Mouse (Mus musculus): ENCODE measurements around the gene Arvcf. TPM values are rescaled to one million over a fixed set of nuclear protein-coding genes. Genes with fewer than 3 reads are reported as not detected.

The Arvcf gene
- polyA plus RNA-seq, 2 experiments = 6.4 to 7.4 TPM

GRCm38 (mm10) chr16:18409776-18410175, 61.8 kb downstream of the Arvcf start:
- DNase-seq (ENCODE audit: low read depth in 3 of 3, low spot score in 3 of 3) (no peak), ATAC-seq (ENCODE audit: insufficient read depth) (no peak)
- Histone ChIP-seq H3K27ac (no peak overlapping the region), H3K36me3 (replicated peaks; ENCODE audit: control insufficient read depth, insufficient read depth, low read depth) (peaks cover 51% of the 10 kb centered on the region), H3K9ac (replicated peaks) (no peak overlapping the region), H3K4me3 (ENCODE audit: insufficient read depth in 1 of 2, low read depth in 2 of 2, low read length in 2 of 2) (no peak overlapping the region), H3K4me2 (ENCODE audit: low read depth) (no peak overlapping the region), H3K9me3 (ENCODE audit: control insufficient read depth, low read length) (no peaks in the 10 kb centered on the region), H3K27me3 (ENCODE audit: control insufficient read depth, insufficient read depth, low read length) (no peaks in the 10 kb centered on the region), H3K4me1 (replicated peaks; ENCODE audit: control insufficient read depth in 2 of 2, insufficient read depth in 2 of 2, low read length in 1 of 2) (0 out of 4 replicates have a peak, but pooled peaks cover 0 to 3% of the 10 kb centered on the region in 2 experiments)
- WGBS (ENCODE audit: insufficient replicate concordance) = 85% methylated on average over 4 of the region's 4 CpGs
- TF ChIP-seq EP300 (IDR thresholded peaks at IDR 0.05; ENCODE audit: low read depth) = no peak
- no peak for TF ChIP-seq CTCF (IDR thresholded peaks at IDR 0.05; ENCODE audit: low read depth)

GRCm38 (mm10) chr16:18410418-18410817, 62.4 kb downstream of the Arvcf start:
- DNase-seq (ENCODE audit: low read depth in 3 of 3, low spot score in 3 of 3) = no peak
- TF ChIP-seq CTCF (IDR thresholded peaks at IDR 0.05; ENCODE audit: low read depth) (no peak), EP300 (IDR thresholded peaks at IDR 0.05; ENCODE audit: low read depth) (no peak)
- ATAC-seq (ENCODE audit: insufficient read depth) = no peak
- H3K36me3 ChIP-seq (replicated peaks; ENCODE audit: control insufficient read depth, insufficient read depth, low read depth) = peaks cover 53% of the 10 kb centered on the region
- no peak overlapping the region for H3K9ac ChIP-seq (replicated peaks)
- H3K4me1 ChIP-seq (replicated peaks; ENCODE audit: control insufficient read depth in 2 of 2, insufficient read depth in 2 of 2, low read length in 1 of 2) = 0 out of 4 replicates have a peak, but pooled peaks cover 0 to 3% of the 10 kb centered on the region in 2 experiments
- H3K4me2 ChIP-seq (ENCODE audit: low read depth) = no peak overlapping the region
- no peak overlapping the region for H3K27ac ChIP-seq
- no peaks in the 10 kb centered on the region for H3K27me3 ChIP-seq (ENCODE audit: control insufficient read depth, insufficient read depth, low read length)
- H3K9me3 ChIP-seq (ENCODE audit: control insufficient read depth, low read length) = no peaks in the 10 kb centered on the region
- no peak overlapping the region for H3K4me3 ChIP-seq (ENCODE audit: insufficient read depth in 1 of 2, low read depth in 2 of 2, low read length in 2 of 2)
- WGBS (ENCODE audit: insufficient replicate concordance) = 84% methylated on average over 5 of the region's 5 CpGs

- Histone ChIP-seq H3K27me3 (ENCODE audit: control insufficient read depth, insufficient read depth, low read length) (no peaks in the 10 kb centered on the region), H3K36me3 (replicated peaks; ENCODE audit: control insufficient read depth, insufficient read depth, low read depth) (peaks cover 58% of the 10 kb centered on the region), H3K27ac (no peak overlapping the region), H3K9me3 (ENCODE audit: control insufficient read depth, low read length) (no peaks in the 10 kb centered on the region), H3K4me2 (ENCODE audit: low read depth) (no peak overlapping the region), H3K9ac (replicated peaks) (no peak overlapping the region), H3K4me1 (replicated peaks; ENCODE audit: control insufficient read depth in 2 of 2, insufficient read depth in 2 of 2, low read length in 1 of 2) (peaks cover 0 to 2% of the 10 kb centered on the region in 2 experiments; a peak in 1 of 4 replicates), H3K4me3 (ENCODE audit: insufficient read depth in 1 of 2, low read depth in 2 of 2, low read length in 2 of 2) (no peak overlapping the region)
- ATAC-seq (ENCODE audit: insufficient read depth) = no peak
- no peak for TF ChIP-seq EP300 (IDR thresholded peaks at IDR 0.05; ENCODE audit: low read depth)
- TF ChIP-seq CTCF (IDR thresholded peaks at IDR 0.05; ENCODE audit: low read depth) = no peak
- no peak for DNase-seq (ENCODE audit: low read depth in 3 of 3, low spot score in 3 of 3)
- 93% methylated on average over 13 of the region's 13 CpGs for WGBS (ENCODE audit: insufficient replicate concordance)
Observed at GRCm38 (mm10) chr16:18411026-18411649, 63.2 kb downstream of the Arvcf start.

GRCm38 (mm10) chr16:18411802-18412476, 64.0 kb downstream of the Arvcf start:
- H3K4me1 ChIP-seq (replicated peaks; ENCODE audit: control insufficient read depth in 2 of 2, insufficient read depth in 2 of 2, low read length in 1 of 2) = peaks cover 0 to 4% of the 10 kb centered on the region in 2 experiments; a peak in 1 of 4 replicates
- no peak overlapping the region for H3K9ac ChIP-seq (replicated peaks)
- H3K27ac ChIP-seq = no peak overlapping the region
- TF ChIP-seq EP300 (IDR thresholded peaks at IDR 0.05; ENCODE audit: low read depth) (no peak), CTCF (IDR thresholded peaks at IDR 0.05; ENCODE audit: low read depth) (no peak)
- H3K36me3 ChIP-seq (replicated peaks; ENCODE audit: control insufficient read depth, insufficient read depth, low read depth) = peaks cover 64% of the 10 kb centered on the region
- WGBS (ENCODE audit: insufficient replicate concordance) = 72% methylated on average over 12 of the region's 12 CpGs
- no peaks in the 10 kb centered on the region for H3K27me3 ChIP-seq (ENCODE audit: control insufficient read depth, insufficient read depth, low read length)
- H3K9me3 ChIP-seq (ENCODE audit: control insufficient read depth, low read length) = no peaks in the 10 kb centered on the region
- ATAC-seq (ENCODE audit: insufficient read depth) (peak; percentile 10; the same call in 1 of the 2 replicates), DNase-seq (ENCODE audit: low read depth in 3 of 3, low spot score in 3 of 3) (no peak)
- no peak overlapping the region for H3K4me3 ChIP-seq (ENCODE audit: insufficient read depth in 1 of 2, low read depth in 2 of 2, low read length in 2 of 2)
- H3K4me2 ChIP-seq (ENCODE audit: low read depth) = no peak overlapping the region
